Mouse (Mus musculus) limb, embryonic 12.5 days (tissue): ENCODE results near the gene Cacna1d. TPM values are rescaled to one million over a fixed set of nuclear protein-coding genes. Genes with fewer than 3 reads are reported as not detected.
A peak's percentile ranks its signal among the peaks of the same experiment; 100 is the strongest.

ENCODE experiments used
- ATAC-seq: fragments of 200-750 bp; cut with Nextera tagmentation; 2 replicates; pipeline ENCODE4 v1.8.0; 2017; ENCODE audit warnings: low read depth, moderate TSS enrichment; ENCODE audit not compliant: insufficient number of reproducible peaks, insufficient read depth, low FRiP score, low TSS enrichment
- H3K27ac ChIP-seq: fragments of 300-500 bp; sonication (generic); 2 replicates; pipeline ENCODE4 v1.5.1; 2016; ENCODE audit warnings: mild to moderate bottlenecking, moderate library complexity
- H3K27me3 ChIP-seq: fragments of 300-500 bp; sonication (generic); 2 replicates; pipeline ENCODE4 v1.6.1; 2016; ENCODE audit warnings: mild to moderate bottlenecking, moderate library complexity
- H3K36me3 ChIP-seq: fragments of 300-500 bp; sonication (generic); 2 replicates; pipeline ENCODE4 v1.6.1; 2016; ENCODE audit warnings: mild to moderate bottlenecking, moderate library complexity
- H3K4me1 ChIP-seq: fragments of 300-500 bp; sonication (generic); replicated peaks from 2 replicates; pipeline ENCODE4 v1.6.1; 2016
- H3K4me2 ChIP-seq: fragments of 300-500 bp; sonication (generic); 2 replicates; pipeline ENCODE4 v1.6.1; 2016; ENCODE audit warnings: mild to moderate bottlenecking, moderate library complexity
- H3K4me3 ChIP-seq: fragments of 300-500 bp; sonication (generic); replicated peaks from 2 replicates; pipeline ENCODE4 v1.5.1; 2016; ENCODE audit warnings: mild to moderate bottlenecking
- H3K9ac ChIP-seq: fragments of 300-500 bp; sonication (generic); replicated peaks from 2 replicates; pipeline ENCODE4 v1.6.1; 2016; ENCODE audit warnings: mild to moderate bottlenecking, moderate library complexity
- H3K9me3 ChIP-seq: fragments of 300-500 bp; sonication (generic); 2 replicates; pipeline ENCODE4 v1.6.1; 2016; ENCODE audit warnings: mild to moderate bottlenecking, moderate library complexity
- WGBS: fragments of 180-500 bp; shearing (Covaris S2); methylation state at CpG from one replicate; pipeline ENCODE4 v1.1.7; 2016; 5-methylcytosine and 5-hydroxymethylcytosine counted together
- polyA plus RNA-seq: library from polyadenylated mRNA; unstranded; fragments of >200 nt; fragmentation: Nextera tagmentation; extraction: Ambion mirVana; gene quantifications from 2 replicates; pipeline ENCODE4 v1.2.1, GENCODE M21; 2016

Gene Cacna1d
- polyA plus RNA-seq, 1 experiment from 2014 or later: 3.0 TPM

- WGBS: 88% methylated on average over 5 of the region's 5 CpGs
- Histone ChIP-seq H3K27me3 (no peaks in the 10 kb centered on the region), H3K36me3 (no peaks in the 10 kb centered on the region), H3K27ac (no peak overlapping the region), H3K9me3 (no peaks in the 10 kb centered on the region), H3K9ac (no peak overlapping the region), H3K4me3 (no peak overlapping the region), H3K4me1 (peaks cover 16% of the 10 kb centered on the region), H3K4me2 (no peak overlapping the region)
- ATAC-seq: no peak
Observed at GRCm38 (mm10) chr14:30016666-30017065, 474.6 kb downstream of the Cacna1d start.

GRCm38 (mm10) chr14:30015008-30015407, 476.2 kb downstream of the Cacna1d start:
- Histone ChIP-seq H3K27me3 (peaks cover 12% of the 10 kb centered on the region), H3K9ac (no peak overlapping the region), H3K4me1 (peaks cover 12% of the 10 kb centered on the region), H3K9me3 (no peaks in the 10 kb centered on the region), H3K27ac (no peak overlapping the region), H3K4me3 (no peak overlapping the region), H3K4me2 (no peak overlapping the region), H3K36me3 (no peaks in the 10 kb centered on the region)
- ATAC-seq: no peak
- WGBS: 57% methylated on average over 1 of the region's 1 CpGs

GRCm38 (mm10) chr14:30014487-30014886, 476.8 kb downstream of the Cacna1d start:
- Histone ChIP-seq H3K9ac (no peak overlapping the region), H3K27me3 (peaks cover 17% of the 10 kb centered on the region), H3K4me3 (no peak overlapping the region), H3K27ac (no peak overlapping the region), H3K4me1 (peaks cover 10% of the 10 kb centered on the region), H3K4me2 (no peak overlapping the region), H3K9me3 (no peaks in the 10 kb centered on the region), H3K36me3 (no peaks in the 10 kb centered on the region)
- no peak for ATAC-seq
- 49% methylated on average over 10 of the region's 10 CpGs for WGBS

- H3K27me3 ChIP-seq: peaks cover 39% of the 10 kb centered on the region
- H3K27ac ChIP-seq: no peak overlapping the region
- H3K4me3 ChIP-seq: no peak overlapping the region
- H3K9ac ChIP-seq: no peak overlapping the region
- ATAC-seq: peak; percentile 32; the same call in 1 of the 2 replicates
- WGBS: 79% methylated on average over 10 of the region's 10 CpGs
- peaks cover 20% of the 10 kb centered on the region for H3K4me1 ChIP-seq
- no peaks in the 10 kb centered on the region for H3K9me3 ChIP-seq
- no peak overlapping the region for H3K4me2 ChIP-seq
- H3K36me3 ChIP-seq: no peaks in the 10 kb centered on the region
Observed at GRCm38 (mm10) chr14:30011886-30012560, 479.2 kb downstream of the Cacna1d start.

- no peaks in the 10 kb centered on the region for H3K36me3 ChIP-seq
- no peak overlapping the region for H3K9ac ChIP-seq
- peaks cover 45% of the 10 kb centered on the region for H3K27me3 ChIP-seq
- H3K4me2 ChIP-seq: no peak overlapping the region
- H3K4me3 ChIP-seq: no peak overlapping the region
- no peak for ATAC-seq
- H3K27ac ChIP-seq: no peak overlapping the region
- peaks cover 20% of the 10 kb centered on the region for H3K4me1 ChIP-seq
- no peaks in the 10 kb centered on the region for H3K9me3 ChIP-seq
- WGBS: 80% methylated on average over 10 of the region's 10 CpGs
Observed at GRCm38 (mm10) chr14:30009864-30010560, 481.2 kb downstream of the Cacna1d start.

- H3K9me3 ChIP-seq: no peaks in the 10 kb centered on the region
- H3K36me3 ChIP-seq: no peaks in the 10 kb centered on the region
- H3K27ac ChIP-seq: no peak within 1 kb of the TSS
- peaks cover 15% of the 10 kb centered on the region for H3K4me1 ChIP-seq
- H3K4me3 ChIP-seq: peak within 1 kb of the TSS; percentile 48
- peaks cover 45% of the 10 kb centered on the region for H3K27me3 ChIP-seq
- peak within 1 kb of the TSS; percentile 95 for H3K4me2 ChIP-seq
- 10% methylated on average over 54 of the region's 54 CpGs for WGBS
- 0 out of 2 replicates have a peak, but pooled peaks have one; percentile 50 for ATAC-seq
- peak within 1 kb of the TSS; percentile 55; the same call in 1 of the 2 replicates for H3K9ac ChIP-seq
Observed at GRCm38 (mm10) chr14:30008733-30009575, 482.3 kb downstream of the Cacna1d start, which contains the start of the genes Il17rb and Chdh. Il17rb (minus strand) TSS chr14:30008896. Chdh (plus strand) TSS chr14:30009023.

- Histone ChIP-seq H3K9ac (no peak overlapping the region), H3K27me3 (no peaks in the 10 kb centered on the region), H3K9me3 (no peaks in the 10 kb centered on the region), H3K36me3 (peaks cover 42% of the 10 kb centered on the region), H3K4me2 (no peak overlapping the region), H3K27ac (no peak overlapping the region), H3K4me1 (no peaks in the 10 kb centered on the region), H3K4me3 (no peak overlapping the region)
- WGBS: 94% methylated on average over 3 of the region's 3 CpGs
- ATAC-seq: no peak
Observed at GRCm38 (mm10) chr14:29999475-29999811, 491.8 kb downstream of the Cacna1d start.

GRCm38 (mm10) chr14:29998747-29999474, 492.3 kb downstream of the Cacna1d start:
- Histone ChIP-seq H3K9me3 (no peaks in the 10 kb centered on the region), H3K27ac (no peak overlapping the region), H3K4me1 (no peaks in the 10 kb centered on the region), H3K4me2 (no peak overlapping the region), H3K36me3 (peaks cover 48% of the 10 kb centered on the region), H3K4me3 (no peak overlapping the region), H3K9ac (no peak overlapping the region), H3K27me3 (no peaks in the 10 kb centered on the region)
- 85% methylated on average over 13 of the region's 13 CpGs for WGBS
- ATAC-seq: no peak

GRCm38 (mm10) chr14:29997345-29997744, 493.9 kb downstream of the Cacna1d start:
- no peak overlapping the region for H3K4me3 ChIP-seq
- no peaks in the 10 kb centered on the region for H3K27me3 ChIP-seq
- no peak overlapping the region for H3K27ac ChIP-seq
- H3K36me3 ChIP-seq: peaks cover 63% of the 10 kb centered on the region
- no peak overlapping the region for H3K9ac ChIP-seq
- no peak for ATAC-seq
- H3K9me3 ChIP-seq: no peaks in the 10 kb centered on the region
- H3K4me1 ChIP-seq: no peaks in the 10 kb centered on the region
- H3K4me2 ChIP-seq: no peak overlapping the region

GRCm38 (mm10) chr14:29996000-29996751, 495.1 kb downstream of the Cacna1d start:
- Histone ChIP-seq H3K4me2 (no peak overlapping the region), H3K4me1 (no peaks in the 10 kb centered on the region), H3K9ac (no peak overlapping the region), H3K9me3 (no peaks in the 10 kb centered on the region), H3K36me3 (peaks cover 75% of the 10 kb centered on the region), H3K27ac (no peak overlapping the region), H3K4me3 (no peak overlapping the region), H3K27me3 (no peaks in the 10 kb centered on the region)
- ATAC-seq: no peak
- 92% methylated on average over 11 of the region's 11 CpGs for WGBS
